11 mouse cellular contexts compared by ENCODE assay signal in genomic region chr2:165652281-165652680, GRCm38 (mm10). TPM values are rescaled to one million over a fixed set of nuclear protein-coding genes. Genes with fewer than 3 reads are reported as not detected.
A peak's percentile ranks its signal among the peaks of the same experiment; 100 is the strongest.
DNase-seq lines count a peak whose midpoint lies in the region; ATAC-seq lines count a peak whose summit lies in the region.
"Had no signal": no experiment of that assay in that cellular context is flagged by ENCODE, and none has a peak within 500 bp of the region (broad histone marks: within the 10 kb centered on the region; RNA-seq: fewer than 3 reads in every experiment).

No protein-coding gene starts in this region.

- H3K36me3 ChIP-seq in intestine, embryonic 14.5 days (ENCODE audit: control insufficient read depth, insufficient read depth, low read length) = no peaks in the 10 kb centered on the region
- no peaks in the 10 kb centered on the region for H3K36me3 ChIP-seq in intestine, embryonic 16.5 days (ENCODE audit: control insufficient read depth, insufficient read depth, low read length)
- no peaks in the 10 kb centered on the region for H3K36me3 ChIP-seq in neural tube, embryonic 12.5 days
- no peaks in the 10 kb centered on the region for H3K36me3 ChIP-seq in neural tube, embryonic 15.5 days
- no peaks in the 10 kb centered on the region for H3K36me3 ChIP-seq in embryonic facial prominence, embryonic 15.5 days
- no peaks in the 10 kb centered on the region for H3K36me3 ChIP-seq in neural tube, embryonic 14.5 days (ENCODE audit: control insufficient read depth, insufficient read depth, low read length)
- H3K36me3 ChIP-seq: liver, embryonic 15.5 days had no signal

- H3K4me3 ChIP-seq in intestine, embryonic 14.5 days (ENCODE audit: low read depth, low read length) = no peak overlapping the region
- no peak overlapping the region for H3K4me3 ChIP-seq in intestine, embryonic 16.5 days (ENCODE audit: low read length)
- no peak overlapping the region for H3K4me3 ChIP-seq in neural tube, embryonic 12.5 days
- no peak overlapping the region for H3K4me3 ChIP-seq in neural tube, embryonic 15.5 days (replicated peaks)
- no peak overlapping the region for H3K4me3 ChIP-seq in embryonic facial prominence, embryonic 15.5 days (replicated peaks)
- H3K4me3 ChIP-seq in neural tube, embryonic 14.5 days (ENCODE audit: low read depth, low read length) = no peak overlapping the region
- H3K4me3 ChIP-seq: liver, embryonic 15.5 days had no signal

- H3K27me3 ChIP-seq in intestine, embryonic 14.5 days (replicated peaks; ENCODE audit: control insufficient read depth, insufficient read depth, low read length) = no peaks in the 10 kb centered on the region
- H3K27me3 ChIP-seq in intestine, embryonic 16.5 days (replicated peaks; ENCODE audit: control insufficient read depth, insufficient read depth, low read length) = no peaks in the 10 kb centered on the region
- no peaks in the 10 kb centered on the region for H3K27me3 ChIP-seq in neural tube, embryonic 12.5 days (replicated peaks)
- no peaks in the 10 kb centered on the region for H3K27me3 ChIP-seq in neural tube, embryonic 15.5 days (replicated peaks)
- H3K27me3 ChIP-seq in embryonic facial prominence, embryonic 15.5 days = no peaks in the 10 kb centered on the region
- no peaks in the 10 kb centered on the region for H3K27me3 ChIP-seq in neural tube, embryonic 14.5 days (ENCODE audit: control insufficient read depth, insufficient read depth, low read length)

- intact Hi-C loops in gastrocnemius, postnatal 14 days (cut with DNase I; ENCODE audit: low total_unique reads) = no loop called here

- no peak for DNase-seq in intestine, embryonic 14.5 days (ENCODE audit: low spot score)
- DNase-seq in gastrocnemius, postnatal 14 days = no peak
- no peak for DNase-seq in cerebellum, postnatal 36 days
- DNase-seq: lung, postnatal 4 days had no signal

- H3K9me3 ChIP-seq in intestine, embryonic 14.5 days (ENCODE audit: control insufficient read depth, low read length) = no peaks in the 10 kb centered on the region
- H3K9me3 ChIP-seq in intestine, embryonic 16.5 days (ENCODE audit: control insufficient read depth, low read length) = no peaks in the 10 kb centered on the region
- no peaks in the 10 kb centered on the region for H3K9me3 ChIP-seq in neural tube, embryonic 12.5 days
- no peaks in the 10 kb centered on the region for H3K9me3 ChIP-seq in neural tube, embryonic 15.5 days (replicated peaks)
- no peaks in the 10 kb centered on the region for H3K9me3 ChIP-seq in embryonic facial prominence, embryonic 15.5 days (replicated peaks)
- no peaks in the 10 kb centered on the region for H3K9me3 ChIP-seq in neural tube, embryonic 14.5 days (ENCODE audit: control insufficient read depth, low read length)
- H3K9me3 ChIP-seq: liver, embryonic 15.5 days had no signal

- 0 out of 2 replicates have a peak, but pooled peaks have one; percentile 28 for ATAC-seq in intestine, embryonic 14.5 days (replicated peaks; ENCODE audit: low FRiP score, low TSS enrichment, low read depth)
- ATAC-seq in intestine, embryonic 16.5 days = no peak
- ATAC-seq in neural tube, embryonic 12.5 days (ENCODE audit: low FRiP score, low read depth) = no peak
- ATAC-seq in neural tube, embryonic 15.5 days (ENCODE audit: low FRiP score) = no peak
- 0 out of 2 replicates have a peak, but pooled peaks have one; percentile 21 for ATAC-seq in embryonic facial prominence, embryonic 15.5 days (ENCODE audit: insufficient number of reproducible peaks, low FRiP score, low TSS enrichment, low read depth)
- ATAC-seq in neural tube, embryonic 14.5 days (ENCODE audit: low read depth) = peak; percentile 25; the same call in 1 of the 2 replicates

- H3K4me2 ChIP-seq in intestine, embryonic 14.5 days (ENCODE audit: low read length) = no peak overlapping the region
- no peak overlapping the region for H3K4me2 ChIP-seq in intestine, embryonic 16.5 days (ENCODE audit: low read depth, low read length)
- no peak overlapping the region for H3K4me2 ChIP-seq in neural tube, embryonic 12.5 days (replicated peaks)
- H3K4me2 ChIP-seq in neural tube, embryonic 15.5 days = no peak overlapping the region
- no peak overlapping the region for H3K4me2 ChIP-seq in embryonic facial prominence, embryonic 15.5 days (replicated peaks)
- no peak overlapping the region for H3K4me2 ChIP-seq in neural tube, embryonic 14.5 days (ENCODE audit: low read depth, low read length)
- H3K4me2 ChIP-seq: liver, embryonic 15.5 days had no signal

- no peak overlapping the region for H3K27ac ChIP-seq in intestine, embryonic 14.5 days (ENCODE audit: low read depth)
- H3K27ac ChIP-seq in intestine, embryonic 16.5 days (ENCODE audit: low read length) = no peak overlapping the region
- H3K27ac ChIP-seq in neural tube, embryonic 12.5 days = 0 out of 2 replicates have a peak overlapping the region, but pooled peaks have one; percentile 62
- no peak overlapping the region for H3K27ac ChIP-seq in neural tube, embryonic 15.5 days (replicated peaks)
- no peak overlapping the region for H3K27ac ChIP-seq in embryonic facial prominence, embryonic 15.5 days (replicated peaks)
- no peak overlapping the region for H3K27ac ChIP-seq in neural tube, embryonic 14.5 days (ENCODE audit: low read depth, low read length)
- H3K27ac ChIP-seq: liver, embryonic 15.5 days had no signal

- no peak overlapping the region for H3K9ac ChIP-seq in intestine, embryonic 14.5 days (ENCODE audit: low read length)
- no peak overlapping the region for H3K9ac ChIP-seq in intestine, embryonic 16.5 days (ENCODE audit: low read depth, low read length)
- H3K9ac ChIP-seq in neural tube, embryonic 12.5 days = no peak overlapping the region
- no peak overlapping the region for H3K9ac ChIP-seq in neural tube, embryonic 15.5 days (replicated peaks)
- H3K9ac ChIP-seq in embryonic facial prominence, embryonic 15.5 days = no peak overlapping the region
- no peak overlapping the region for H3K9ac ChIP-seq in neural tube, embryonic 14.5 days (replicated peaks; ENCODE audit: low read depth, low read length)
- H3K9ac ChIP-seq: liver, embryonic 15.5 days had no signal

- WGBS in intestine, embryonic 14.5 days = 67% methylated on average over 6 of the region's 6 CpGs
- 67% methylated on average over 6 of the region's 6 CpGs for WGBS in intestine, embryonic 16.5 days
- WGBS in neural tube, embryonic 12.5 days = 61% methylated on average over 6 of the region's 6 CpGs
- 37% methylated on average over 6 of the region's 6 CpGs for whole genome bisulfite sequencing in neural tube, embryonic 15.5 days
- 58% methylated on average over 6 of the region's 6 CpGs for WGBS in embryonic facial prominence, embryonic 15.5 days
- WGBS in neural tube, embryonic 14.5 days = 62% methylated on average over 6 of the region's 6 CpGs

- H3K4me1 ChIP-seq in intestine, embryonic 14.5 days (replicated peaks; ENCODE audit: control insufficient read depth, insufficient read depth, low read length) = peaks cover 20% of the 10 kb centered on the region
- H3K4me1 ChIP-seq in intestine, embryonic 16.5 days (ENCODE audit: control insufficient read depth, insufficient read depth, low read length) = peaks cover 16% of the 10 kb centered on the region
- H3K4me1 ChIP-seq in neural tube, embryonic 12.5 days = peaks cover 33% of the 10 kb centered on the region
- H3K4me1 ChIP-seq in neural tube, embryonic 15.5 days = peaks cover 32% of the 10 kb centered on the region
- peaks cover 42% of the 10 kb centered on the region for H3K4me1 ChIP-seq in embryonic facial prominence, embryonic 15.5 days
- H3K4me1 ChIP-seq in neural tube, embryonic 14.5 days (ENCODE audit: control insufficient read depth, insufficient read depth, low read length) = peaks cover 21% of the 10 kb centered on the region

RNA-seq across cellular contexts. Expression of gene Eya2, which starts 57.4 kb away (rescaled TPM):
- 0.54 and 0.85 TPM in 2 replicates for polyA plus RNA-seq in intestine, embryonic 14.5 days (2014; fragmentation: Nextera tagmentation; extraction: Ambion mirVana)
- 0.33 and 1.2 TPM in 2 replicates for polyA plus RNA-seq in intestine, embryonic 16.5 days (2015; fragmentation: Nextera tagmentation; extraction: Ambion mirVana)
- polyA plus RNA-seq in neural tube, embryonic 12.5 days (2016; fragmentation: Nextera tagmentation; extraction: Ambion mirVana) = 23.8 and 36.7 TPM in 2 replicates
- polyA plus RNA-seq in neural tube, embryonic 15.5 days (2015; fragmentation: Nextera tagmentation; extraction: Ambion mirVana) = 5.2 and 11.3 TPM in 2 replicates
- 24.4 and 25.9 TPM in 2 replicates for polyA plus RNA-seq in embryonic facial prominence, embryonic 15.5 days (2015; fragmentation: Nextera tagmentation; extraction: Ambion mirVana)
- polyA plus RNA-seq in neural tube, embryonic 14.5 days (2014; fragmentation: Nextera tagmentation; extraction: Ambion mirVana) = 4.7 and 6.9 TPM in 2 replicates
- total RNA-seq in gastrocnemius, postnatal 14 days (2021) = 1 to 10 TPM; 3.7 to 5.1 TPM
- total RNA-seq: MEL had no signal
- polyA plus RNA-seq: liver, embryonic 15.5 days had no signal

Comparison
In these comparisons a context has a peak if more than half of its experiments do, and no peak if none do; other contexts are left out.
1. ATAC-seq: peak in intestine, embryonic 14.5 days (single experiment), embryonic facial prominence, embryonic 15.5 days (single experiment) and neural tube, embryonic 14.5 days (single experiment); none in intestine, embryonic 16.5 days (single experiment), neural tube, embryonic 12.5 days (single experiment) and neural tube, embryonic 15.5 days (single experiment).